Mouse (Mus musculus): ENCODE data around the gene Tmc8.
A peak's percentile ranks its signal among the peaks of the same experiment; 100 is the strongest.
"Not testable (repeated sequence)": the region's sequence is repeated elsewhere in the genome, so short reads cannot be mapped to it uniquely, and the experiment has no call there.

Tmc8 gene

GRCm38 (mm10) chr11:117798160-117798541 is 16.3 kb downstream of the Tmc8 start:
- no peak for DNase-seq

- no peak for DNase-seq
Observed at GRCm38 (mm10) chr11:117799174-117799573, 17.3 kb downstream of the Tmc8 start.

GRCm38 (mm10) chr11:117800038-117800437 is 18.2 kb downstream of the Tmc8 start:
- no peak for DNase-seq

- DNase-seq, result no peak
Observed at GRCm38 (mm10) chr11:117801650-117802049, 19.8 kb downstream of the Tmc8 start.

- no peak for DNase-seq
Observed at GRCm38 (mm10) chr11:117803166-117803688, 21.4 kb downstream of the Tmc8 start.

GRCm38 (mm10) chr11:117806781-117807180 is 24.9 kb downstream of the Tmc8 start:
- no peak for DNase-seq

- DNase-seq, result peak; percentile 19
Observed at GRCm38 (mm10) chr11:117809407-117810311, 27.8 kb downstream of the Tmc8 start, which contains the start of the genes Gm20708 and Syngr2. Gene Gm20708, plus strand, starts transcription at chr11:117809668. Gene Syngr2, plus strand, starts transcription at chr11:117809668.

- no peak for DNase-seq
Observed at GRCm38 (mm10) chr11:117810401-117811046, 28.6 kb downstream of the Tmc8 start.

- DNase-seq, result no peak
Observed at GRCm38 (mm10) chr11:117813867-117814266, 32.0 kb downstream of the Tmc8 start.

- DNase-seq, result no peak
Observed at GRCm38 (mm10) chr11:117814704-117815366, 33.0 kb downstream of the Tmc8 start.

- not testable (repeated sequence) for DNase-seq
Observed at GRCm38 (mm10) chr11:117815850-117816249, 34.0 kb downstream of the Tmc8 start.

GRCm38 (mm10) chr11:117816389-117816996 is 34.6 kb downstream of the Tmc8 start:
- no peak for DNase-seq

GRCm38 (mm10) chr11:117819095-117819494 is 37.2 kb downstream of the Tmc8 start:
- DNase-seq, result no peak

- DNase-seq, result no peak
Observed at GRCm38 (mm10) chr11:117820173-117820572, 38.3 kb downstream of the Tmc8 start.

GRCm38 (mm10) chr11:117821868-117822267 is 40.0 kb downstream of the Tmc8 start:
- DNase-seq, result no peak

- no peak for DNase-seq
Observed at GRCm38 (mm10) chr11:117822728-117823241, 40.9 kb downstream of the Tmc8 start.

- DNase-seq, result no peak
Observed at GRCm38 (mm10) chr11:117823411-117823810, 41.5 kb downstream of the Tmc8 start.

- DNase-seq, result peak; percentile 74
Observed at GRCm38 (mm10) chr11:117824060-117824969, 42.4 kb downstream of the Tmc8 start.

- DNase-seq, result no peak
Observed at GRCm38 (mm10) chr11:117825333-117826101, 43.6 kb downstream of the Tmc8 start, which contains the start of the genes Afmid and Tk1. Gene Afmid, plus strand, starts transcription at chr11:117825924. Gene Tk1, minus strand, starts transcription at chr11:117826092.

- no peak for DNase-seq
Observed at GRCm38 (mm10) chr11:117826164-117826563, 44.3 kb downstream of the Tmc8 start.
